Mouse (Mus musculus) neural tube, embryonic 12.5 days (tissue): ENCODE results near the gene Sf3a3. TPM values are rescaled to one million over a fixed set of nuclear protein-coding genes. Genes with fewer than 3 reads are reported as not detected.

ENCODE experiments used
- ATAC-seq: fragments of 200-750 bp; cut with Nextera tagmentation; 2 replicates; pipeline ENCODE4 v1.8.0; 2017; ENCODE audit warnings: low read depth, mild to moderate bottlenecking, moderate TSS enrichment, moderate library complexity; ENCODE audit not compliant: low FRiP score
- H3K27ac ChIP-seq: fragments of 300-500 bp; sonication (generic); 2 replicates; pipeline ENCODE4 v1.5.1; 2016
- H3K27me3 ChIP-seq: fragments of 300-500 bp; sonication (generic); replicated peaks from 2 replicates; pipeline ENCODE4 v1.6.1; 2016; ENCODE audit warnings: mild to moderate bottlenecking
- H3K36me3 ChIP-seq: fragments of 300-500 bp; sonication (generic); 2 replicates; pipeline ENCODE4 v1.6.1; 2016; ENCODE audit warnings: mild to moderate bottlenecking
- H3K4me1 ChIP-seq: fragments of 300-500 bp; sonication (generic); 2 replicates; pipeline ENCODE4 v1.6.1; 2016
- H3K4me2 ChIP-seq: fragments of 300-500 bp; sonication (generic); replicated peaks from 2 replicates; pipeline ENCODE4 v1.6.1; 2016; ENCODE audit warnings: mild to moderate bottlenecking
- H3K4me3 ChIP-seq: fragments of 300-500 bp; sonication (generic); 2 replicates; pipeline ENCODE4 v1.5.1; 2016
- H3K9ac ChIP-seq: fragments of 300-500 bp; sonication (generic); 2 replicates; pipeline ENCODE4 v1.6.1; 2016; ENCODE audit warnings: mild to moderate bottlenecking
- H3K9me3 ChIP-seq: fragments of 300-500 bp; sonication (generic); 2 replicates; pipeline ENCODE4 v1.6.1; 2016; ENCODE audit warnings: mild to moderate bottlenecking
- WGBS: fragments of 180-500 bp; shearing (Covaris S2); methylation state at CpG from one replicate; pipeline ENCODE4 v1.1.7; 2016; 5-methylcytosine and 5-hydroxymethylcytosine counted together
- polyA plus RNA-seq: library from polyadenylated mRNA; unstranded; fragments of >200 nt; fragmentation: Nextera tagmentation; extraction: Ambion mirVana; gene quantifications from 2 replicates; pipeline ENCODE4 v1.2.1, GENCODE M21; 2016

Gene Sf3a3
- polyA plus RNA-seq, 1 experiment from 2014 or later = 162 TPM

DNA sequence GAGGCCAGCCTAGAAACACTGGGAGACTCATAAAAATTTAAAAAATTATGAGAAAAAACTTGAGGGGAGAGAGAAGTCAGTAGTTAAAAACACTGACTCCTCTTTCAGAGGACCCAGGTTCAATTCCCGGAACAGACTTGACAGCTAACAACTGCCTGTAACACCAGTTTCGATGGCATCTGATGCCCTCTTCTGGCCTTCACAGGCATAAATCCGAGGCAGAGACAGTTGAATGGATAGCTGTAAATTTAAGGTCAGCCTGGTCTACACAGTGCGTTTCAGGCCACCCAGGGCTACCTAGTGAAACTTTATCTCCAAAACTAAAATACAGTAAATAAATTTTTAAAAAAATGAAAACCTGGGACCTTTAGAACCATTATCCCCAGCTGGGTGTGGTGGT lies 29.6 kb upstream of the Sf3a3 start:
- H3K4me1 ChIP-seq = no peaks in the 10 kb centered on the region
- no peak overlapping the region for H3K27ac ChIP-seq
- no peak for ATAC-seq
- H3K9me3 ChIP-seq = no peaks in the 10 kb centered on the region
- H3K27me3 ChIP-seq = no peaks in the 10 kb centered on the region
- H3K4me2 ChIP-seq = no peak overlapping the region
- H3K9ac ChIP-seq = no peak overlapping the region
- H3K4me3 ChIP-seq = no peak overlapping the region
- 74% methylated on average over 4 of the region's 4 CpGs for WGBS
- peaks cover 53% of the 10 kb centered on the region for H3K36me3 ChIP-seq

DNA sequence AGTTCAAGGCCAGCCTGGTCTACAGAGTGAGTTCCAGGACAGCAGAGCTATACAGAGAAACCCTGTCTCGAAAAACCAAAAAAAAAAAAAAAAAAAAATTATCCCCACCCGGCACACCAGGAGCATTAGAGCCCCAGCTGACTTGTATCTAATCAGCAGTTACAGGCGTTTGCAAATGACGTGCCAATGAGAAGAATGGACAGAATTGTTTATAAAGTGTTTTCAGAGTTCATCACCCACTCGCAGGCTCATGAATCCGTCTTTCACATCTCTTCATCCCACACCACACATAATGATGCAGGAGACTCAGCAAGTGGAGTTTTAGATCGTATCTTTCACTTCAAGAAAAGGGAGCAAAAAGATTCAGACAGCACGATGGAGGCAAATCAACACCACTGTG lies 29.1 kb upstream of the Sf3a3 start:
- H3K4me1 ChIP-seq = no peaks in the 10 kb centered on the region
- no peak for ATAC-seq
- H3K27ac ChIP-seq = no peak overlapping the region
- H3K4me2 ChIP-seq = no peak overlapping the region
- no peaks in the 10 kb centered on the region for H3K9me3 ChIP-seq
- H3K36me3 ChIP-seq = peaks cover 49% of the 10 kb centered on the region
- WGBS = 89% methylated on average over 8 of the region's 8 CpGs
- H3K4me3 ChIP-seq = no peak overlapping the region
- no peaks in the 10 kb centered on the region for H3K27me3 ChIP-seq
- no peak overlapping the region for H3K9ac ChIP-seq

DNA sequence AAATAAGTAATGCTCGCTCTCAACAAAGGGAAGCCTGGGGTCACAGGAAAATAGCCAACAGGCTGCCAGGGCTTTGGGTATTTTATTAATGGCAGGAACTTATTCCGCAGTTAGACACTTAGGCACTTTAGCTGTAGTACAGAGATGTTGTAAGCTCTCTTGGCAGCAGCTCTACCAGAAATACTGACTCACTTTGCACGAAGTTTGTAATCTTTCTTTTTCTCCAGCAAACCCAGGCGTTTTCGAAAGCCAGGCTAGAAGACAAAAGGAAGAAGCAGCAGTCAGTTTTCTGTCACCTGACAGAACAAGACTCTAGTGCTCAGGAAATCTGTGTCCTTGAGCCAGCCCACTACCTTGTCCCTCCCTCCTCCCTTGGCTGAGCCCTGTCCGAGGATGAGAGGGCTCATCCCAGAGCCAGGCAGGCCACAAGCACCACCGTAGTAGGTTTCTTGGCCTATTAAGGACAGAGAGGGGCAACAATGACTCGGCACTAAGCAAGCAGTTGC lies 28.6 kb upstream of the Sf3a3 start:
- H3K9ac ChIP-seq = no peak overlapping the region
- no peaks in the 10 kb centered on the region for H3K27me3 ChIP-seq
- no peak overlapping the region for H3K27ac ChIP-seq
- H3K4me2 ChIP-seq = no peak overlapping the region
- no peak for ATAC-seq
- H3K4me1 ChIP-seq = no peaks in the 10 kb centered on the region
- H3K9me3 ChIP-seq = no peaks in the 10 kb centered on the region
- H3K4me3 ChIP-seq = no peak overlapping the region
- WGBS = 86% methylated on average over 8 of the region's 8 CpGs
- H3K36me3 ChIP-seq = peaks cover 45% of the 10 kb centered on the region

DNA sequence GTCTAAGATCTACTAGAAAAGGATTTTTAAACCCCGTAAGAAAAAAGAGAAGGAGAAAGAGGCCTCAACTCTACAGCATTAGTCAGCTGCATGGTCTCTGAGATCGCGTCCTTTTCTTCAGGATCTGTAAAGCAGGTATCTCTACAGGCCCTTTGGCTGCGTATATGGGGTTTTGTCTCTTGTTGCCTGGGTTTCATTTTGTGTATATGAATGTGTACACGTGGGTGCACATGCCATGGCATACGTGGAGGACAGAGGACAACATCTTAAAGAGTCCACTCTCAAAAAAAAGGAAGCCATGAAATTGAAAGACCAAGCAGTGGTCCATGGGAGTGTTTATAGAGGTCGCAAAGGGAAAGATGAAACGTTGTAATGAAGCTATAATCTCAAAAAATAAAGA lies 23.1 kb upstream of the Sf3a3 start:
- Histone ChIP-seq H3K4me3 (no peak overlapping the region), H3K4me2 (no peak overlapping the region), H3K36me3 (no peaks in the 10 kb centered on the region), H3K9me3 (no peaks in the 10 kb centered on the region), H3K27ac (no peak overlapping the region), H3K4me1 (peaks cover 6% of the 10 kb centered on the region; the same call in 1 of the 2 replicates), H3K27me3 (peaks cover 9% of the 10 kb centered on the region), H3K9ac (no peak overlapping the region)
- 90% methylated on average over 8 of the region's 8 CpGs for WGBS
- ATAC-seq = no peak

DNA sequence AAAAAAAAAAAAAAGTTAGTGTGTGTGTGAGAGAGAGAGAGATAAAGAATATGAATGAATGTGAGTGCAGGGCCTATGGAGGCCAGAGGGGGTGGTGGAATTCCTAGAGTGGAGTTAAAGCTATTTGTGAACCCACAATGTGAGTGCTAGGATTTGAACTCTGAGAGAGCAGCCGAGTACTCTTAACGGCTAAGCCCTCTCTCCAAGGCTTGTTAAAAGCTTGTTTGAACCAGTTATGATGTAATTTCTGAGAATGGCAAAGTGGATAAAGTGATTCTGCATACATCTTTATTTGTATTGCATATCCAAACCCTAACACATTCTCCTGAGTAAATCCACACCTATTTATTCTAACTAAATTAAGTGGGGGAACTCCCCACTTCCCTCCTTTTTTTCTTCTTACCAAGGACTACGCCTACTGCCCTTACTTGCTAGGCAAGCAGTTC lies 22.1 kb upstream of the Sf3a3 start:
- Histone ChIP-seq H3K27ac (no peak overlapping the region), H3K36me3 (no peaks in the 10 kb centered on the region), H3K4me1 (peaks cover 6% of the 10 kb centered on the region; the same call in 1 of the 2 replicates), H3K4me2 (peak overlapping the region; percentile 65), H3K9ac (peak overlapping the region; percentile 79), H3K9me3 (no peaks in the 10 kb centered on the region), H3K4me3 (peak overlapping the region; percentile 82), H3K27me3 (peaks cover 9% of the 10 kb centered on the region)
- ATAC-seq = no peak
- WGBS = 73% methylated on average over 3 of the region's 3 CpGs

DNA sequence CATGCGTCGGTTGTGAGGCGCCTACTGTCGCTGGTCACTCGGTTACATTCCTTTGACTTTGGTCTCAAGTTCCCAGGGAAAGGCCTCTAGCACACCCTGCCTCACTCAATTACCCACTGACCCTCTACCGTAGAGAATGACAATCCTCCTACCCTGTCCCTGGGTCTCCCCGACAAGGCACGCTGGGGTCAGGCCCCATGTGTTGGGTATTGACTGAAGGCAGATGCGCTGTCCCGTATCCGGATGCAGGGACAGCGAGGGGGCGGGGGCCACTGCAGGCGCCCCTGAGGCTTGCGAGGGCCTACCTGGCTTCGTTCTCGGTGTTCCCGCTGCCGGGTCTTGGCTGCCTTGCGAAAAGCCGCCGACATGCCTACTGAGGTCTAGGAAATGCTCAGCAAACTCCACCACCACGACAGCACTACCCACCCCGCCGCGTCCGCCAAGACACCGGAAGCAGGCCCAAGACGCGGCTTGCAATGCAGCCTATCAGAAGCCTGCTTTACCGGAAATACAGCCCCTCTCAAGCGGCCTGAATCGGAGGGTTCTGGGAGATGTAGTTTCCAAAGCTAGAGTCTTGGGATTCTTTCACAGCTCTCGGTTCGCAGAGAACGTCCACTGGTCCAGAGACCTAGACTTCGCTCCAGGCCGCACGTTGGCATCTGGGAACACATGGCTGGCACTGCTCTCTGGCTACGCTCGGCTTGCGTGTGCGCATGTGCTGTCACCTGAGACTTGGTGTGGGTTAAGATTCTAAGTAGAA lies 21.3 kb upstream of the Sf3a3 start, which contains the start of gene Utp11:
TSS of gene Utp11 (minus strand) at position 466 of the 760 bp plus-strand sequence.
- H3K27me3 ChIP-seq = peaks cover 9% of the 10 kb centered on the region
- under 1% methylated on average over 43 of the region's 43 CpGs for WGBS
- peak within 1 kb of the TSS; percentile 65 for H3K4me2 ChIP-seq
- H3K36me3 ChIP-seq = no peaks in the 10 kb centered on the region
- H3K4me1 ChIP-seq = peaks cover 6% of the 10 kb centered on the region; the same call in 1 of the 2 replicates
- no peaks in the 10 kb centered on the region for H3K9me3 ChIP-seq
- no peak within 1 kb of the TSS for H3K27ac ChIP-seq
- H3K4me3 ChIP-seq = peak within 1 kb of the TSS; percentile 82
- ATAC-seq = peak; percentile 96
- H3K9ac ChIP-seq = peak within 1 kb of the TSS; percentile 79

DNA sequence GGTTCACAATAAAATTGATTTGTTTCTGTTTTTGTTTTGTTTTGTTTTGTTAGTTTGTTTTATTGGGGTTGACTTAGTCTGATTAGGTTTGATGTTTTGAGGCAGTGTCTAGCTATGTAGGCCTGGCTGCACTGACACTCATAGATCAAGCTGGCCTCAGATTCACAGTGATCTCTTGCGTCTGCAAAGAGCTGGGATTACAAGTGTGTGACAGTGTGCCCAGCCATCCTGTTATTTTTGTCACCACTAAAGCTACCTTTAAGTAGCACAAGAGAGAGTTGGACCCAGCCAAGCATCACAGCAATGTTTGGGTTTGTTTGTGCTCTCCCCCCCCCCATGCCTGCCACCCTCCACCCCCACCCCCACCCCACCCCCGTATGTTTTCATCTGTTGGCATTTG lies 20.0 kb upstream of the Sf3a3 start:
- Histone ChIP-seq H3K27me3 (peaks cover 9% of the 10 kb centered on the region), H3K4me2 (no peak overlapping the region), H3K36me3 (no peaks in the 10 kb centered on the region), H3K4me3 (no peak overlapping the region), H3K9me3 (no peaks in the 10 kb centered on the region), H3K9ac (no peak overlapping the region), H3K27ac (no peak overlapping the region), H3K4me1 (peaks cover 6% of the 10 kb centered on the region; the same call in 1 of the 2 replicates)
- WGBS = 86% methylated on average over 2 of the region's 2 CpGs
- ATAC-seq = no peak

DNA sequence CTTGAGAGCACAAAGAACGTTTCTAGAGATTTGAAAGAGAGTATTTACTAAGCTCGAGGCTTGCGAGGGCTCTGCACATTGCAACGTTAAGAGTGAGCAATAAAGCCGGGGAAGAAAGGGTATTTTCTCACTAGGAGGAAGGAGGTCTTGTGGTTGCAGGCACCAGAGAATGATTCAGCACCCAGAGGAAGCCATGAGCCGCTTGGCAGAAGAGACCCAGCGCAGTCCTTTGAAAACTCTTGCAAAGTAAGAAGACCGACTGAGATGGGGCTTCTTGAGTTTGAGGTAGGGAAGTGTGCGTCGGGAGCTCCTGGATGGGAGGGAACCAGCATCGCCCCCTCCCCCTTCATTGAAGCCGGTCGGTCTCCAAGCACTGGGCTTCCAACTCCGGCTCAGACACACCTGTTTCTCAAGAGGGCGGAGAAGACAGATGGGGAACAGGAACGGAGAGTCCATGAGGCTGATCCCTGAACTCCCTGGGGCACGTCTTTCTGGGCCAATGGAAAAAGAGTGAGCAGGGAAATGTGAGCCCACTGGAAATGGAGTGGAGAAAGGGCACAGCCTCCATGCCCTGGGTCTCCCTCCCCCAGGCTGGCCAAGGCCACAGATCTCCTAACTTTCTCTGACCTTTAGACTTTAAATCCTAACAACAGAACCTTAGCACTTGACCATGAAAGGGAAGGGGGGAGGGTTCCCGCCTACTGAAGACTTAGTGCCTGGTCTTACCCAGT lies 18.6 kb upstream of the Sf3a3 start:
- H3K9ac ChIP-seq = no peak overlapping the region
- no peaks in the 10 kb centered on the region for H3K9me3 ChIP-seq
- no peak overlapping the region for H3K4me2 ChIP-seq
- no peak overlapping the region for H3K4me3 ChIP-seq
- no peak for ATAC-seq
- H3K36me3 ChIP-seq = no peaks in the 10 kb centered on the region
- H3K27me3 ChIP-seq = peaks cover 17% of the 10 kb centered on the region
- 9% methylated on average over 18 of the region's 18 CpGs for WGBS
- H3K27ac ChIP-seq = no peak overlapping the region
- peaks cover 14% of the 10 kb centered on the region for H3K4me1 ChIP-seq

DNA sequence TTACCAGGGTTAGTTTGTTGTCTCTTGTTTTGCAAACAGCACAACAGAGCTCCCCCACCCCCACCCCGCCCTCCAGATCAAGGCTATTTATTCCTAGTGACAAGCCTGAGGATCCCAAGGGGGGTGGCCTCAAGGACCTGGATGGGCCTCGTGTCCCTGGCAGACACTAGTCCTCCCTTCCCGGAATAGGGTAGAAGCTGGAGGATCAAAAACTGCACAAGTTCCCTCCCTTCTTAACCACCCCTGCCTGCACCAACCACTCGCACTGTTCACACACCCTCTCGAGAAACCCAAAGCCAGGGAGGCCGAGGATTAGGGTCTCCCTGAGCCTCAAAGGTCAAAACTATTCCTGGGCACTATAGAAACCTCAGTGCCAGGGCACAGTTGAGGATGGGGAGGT lies 14.8 kb upstream of the Sf3a3 start:
- WGBS = 14% methylated on average over 6 of the region's 6 CpGs
- no peak for ATAC-seq
- H3K9ac ChIP-seq = no peak overlapping the region
- H3K27ac ChIP-seq = no peak overlapping the region
- no peaks in the 10 kb centered on the region for H3K9me3 ChIP-seq
- H3K36me3 ChIP-seq = no peaks in the 10 kb centered on the region
- peaks cover 29% of the 10 kb centered on the region for H3K27me3 ChIP-seq
- peaks cover 30% of the 10 kb centered on the region for H3K4me1 ChIP-seq
- no peak overlapping the region; the same call in 1 of the 2 replicates for H3K4me3 ChIP-seq
- H3K4me2 ChIP-seq = peak overlapping the region; percentile 92

DNA sequence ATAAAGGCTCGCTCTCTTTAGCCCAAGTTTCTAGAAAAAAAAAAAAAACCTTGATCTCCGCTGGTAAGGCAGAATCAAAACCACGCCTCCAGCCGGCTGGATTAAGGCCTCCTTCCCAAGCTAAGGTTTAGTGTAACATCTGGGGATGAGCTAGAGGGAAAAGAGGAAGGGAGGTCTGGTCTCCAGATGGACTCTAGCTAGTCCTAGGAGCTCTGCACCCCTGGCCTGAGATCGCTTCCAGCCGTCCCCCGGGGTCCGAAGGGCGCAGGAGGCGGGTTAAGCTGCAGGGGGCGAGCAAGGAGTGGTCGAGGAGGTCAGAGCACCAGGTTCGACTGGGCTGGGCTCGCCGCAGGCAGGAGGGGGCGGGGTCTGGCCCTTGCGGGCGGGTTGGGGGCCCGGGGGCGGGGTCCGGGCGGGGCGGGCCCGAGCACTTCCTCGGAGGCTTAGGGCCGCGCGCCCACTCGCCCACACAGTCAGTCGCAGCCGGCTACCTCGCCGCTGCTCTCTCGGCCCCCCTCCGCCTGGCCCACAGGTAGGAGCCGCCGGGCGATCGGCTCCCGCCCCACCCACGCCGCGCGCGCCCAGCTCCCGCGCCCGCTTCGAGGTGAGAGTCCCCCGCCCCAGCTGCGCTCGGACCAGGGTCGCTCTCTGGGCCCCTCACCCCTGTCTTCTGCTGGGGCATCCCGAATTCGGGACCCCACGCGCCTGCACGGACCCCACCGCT lies 14.2 kb upstream of the Sf3a3 start, which contains the start of gene Fhl3:
TSS of gene Fhl3 (plus strand) at position 454 of the 724 bp plus-strand sequence.
- Histone ChIP-seq H3K27me3 (peaks cover 29% of the 10 kb centered on the region), H3K4me3 (peak within 1 kb of the TSS; percentile 65), H3K27ac (no peak within 1 kb of the TSS), H3K4me1 (peaks cover 33% of the 10 kb centered on the region), H3K9me3 (no peaks in the 10 kb centered on the region), H3K4me2 (peak within 1 kb of the TSS; percentile 92), H3K36me3 (no peaks in the 10 kb centered on the region), H3K9ac (peak within 1 kb of the TSS; percentile 66)
- WGBS = under 1% methylated on average over 59 of the region's 59 CpGs
- ATAC-seq = peak; percentile 50; the same call in 1 of the 2 replicates

DNA sequence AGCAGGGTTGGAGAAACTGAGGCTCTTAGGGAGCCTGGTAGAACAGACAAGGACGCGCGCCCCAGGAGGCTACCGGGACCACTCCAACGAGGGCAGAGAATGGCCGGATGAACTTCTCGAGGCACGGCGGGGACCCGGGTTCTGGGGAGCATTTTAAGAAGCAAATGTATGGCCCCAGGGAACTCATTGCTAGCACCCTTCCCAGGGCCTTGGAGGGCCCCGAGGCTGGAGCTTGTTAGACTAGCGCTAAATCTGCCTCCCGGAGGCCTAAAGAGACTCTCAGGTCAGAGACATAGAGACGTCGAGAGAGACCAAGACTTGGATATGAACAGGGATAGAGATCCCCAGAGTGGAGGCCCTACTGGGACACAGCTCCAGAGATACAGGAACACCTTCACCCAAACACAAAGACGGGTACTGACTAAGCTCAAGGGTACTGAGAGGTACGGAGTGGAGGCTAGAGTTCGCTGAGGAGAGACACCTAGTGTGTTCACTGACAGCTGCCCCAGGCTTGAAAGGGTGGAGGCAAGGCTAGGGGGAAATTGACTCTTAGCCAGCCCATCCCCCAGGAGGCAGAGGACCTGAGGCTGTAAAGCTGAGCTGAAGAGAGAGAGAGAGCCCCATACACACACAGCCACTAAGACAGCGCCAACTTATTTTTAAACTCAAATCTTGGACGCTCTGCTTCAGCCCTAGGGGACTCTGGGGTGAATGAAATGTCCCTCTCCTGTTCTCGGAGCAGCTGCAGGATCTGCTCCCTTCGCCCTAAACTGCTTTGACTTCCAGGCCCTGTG lies 13.3 kb upstream of the Sf3a3 start:
- H3K27ac ChIP-seq = no peak overlapping the region
- no peaks in the 10 kb centered on the region for H3K36me3 ChIP-seq
- peak overlapping the region; percentile 66 for H3K9ac ChIP-seq
- peaks cover 22% of the 10 kb centered on the region for H3K27me3 ChIP-seq
- peak overlapping the region; percentile 92 for H3K4me2 ChIP-seq
- ATAC-seq = peak; percentile 26; the same call in 1 of the 2 replicates
- H3K4me1 ChIP-seq = peaks cover 33% of the 10 kb centered on the region
- peak overlapping the region; percentile 65 for H3K4me3 ChIP-seq
- 2% methylated on average over 22 of the region's 22 CpGs for WGBS
- H3K9me3 ChIP-seq = no peaks in the 10 kb centered on the region
